Mouse (Mus musculus) heart, adult 11 months (tissue): Measurements from ENCODE around the gene Chst4.

Experiments used
- DNase-seq: peaks from one replicate; pipeline ENCODE4 v3.0.0; 2022

Gene Chst4

DNA sequence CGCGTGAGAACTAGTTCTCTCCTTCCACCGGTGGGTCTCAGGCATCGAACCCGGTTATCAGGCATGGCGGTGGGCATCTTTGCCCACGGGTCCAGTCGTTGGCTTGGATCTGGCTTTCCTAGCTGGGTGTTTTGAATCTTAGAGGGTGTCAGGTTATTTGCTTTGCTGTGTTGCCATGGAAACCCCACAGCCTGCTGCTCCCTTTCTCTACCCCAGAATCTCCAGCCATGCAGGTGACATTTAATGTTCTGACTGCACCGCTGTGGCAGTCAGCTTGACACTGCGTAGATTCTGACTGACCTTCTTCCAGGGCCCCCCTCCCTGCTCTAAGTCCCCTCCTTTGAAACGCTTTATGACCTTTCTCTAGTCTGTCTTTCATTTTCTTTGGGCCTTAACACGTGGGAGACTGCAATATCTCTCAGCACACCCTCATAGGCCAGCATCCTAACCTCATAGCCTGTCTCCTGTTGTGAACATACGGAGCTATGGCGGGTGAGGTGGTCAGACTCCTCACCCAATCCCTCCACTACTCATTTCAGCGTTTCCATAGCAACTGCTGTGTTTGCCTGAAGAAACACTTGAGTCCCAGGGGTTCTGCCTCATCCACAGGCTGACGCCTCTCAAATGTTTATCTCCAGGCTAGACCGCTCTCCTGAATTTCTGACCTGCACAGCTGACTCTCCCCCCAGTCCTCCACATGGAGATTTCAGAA lies 33.1 kb downstream of the Chst4 start:
- no peak for DNase-seq

DNA sequence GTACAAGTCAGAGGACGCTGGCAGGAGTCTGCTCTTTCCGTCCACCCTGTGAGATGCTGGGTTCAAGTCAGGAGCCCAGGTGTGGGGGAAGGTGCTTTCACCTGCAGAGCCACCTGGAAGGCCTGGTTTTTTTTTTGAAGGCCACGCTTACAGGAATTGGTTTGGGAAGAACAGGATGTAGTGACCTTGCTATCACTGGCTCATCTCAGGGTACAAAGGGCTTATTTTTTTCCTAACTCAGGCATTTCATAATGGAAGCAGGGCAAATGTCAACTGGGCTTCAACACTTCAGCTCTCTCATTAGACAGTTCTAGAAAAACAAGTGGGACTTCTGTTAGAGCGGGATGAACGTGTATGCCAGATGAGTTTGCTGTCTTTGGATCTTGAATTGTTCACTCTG lies 35.2 kb downstream of the Chst4 start:
- DNase-seq = no peak

DNA sequence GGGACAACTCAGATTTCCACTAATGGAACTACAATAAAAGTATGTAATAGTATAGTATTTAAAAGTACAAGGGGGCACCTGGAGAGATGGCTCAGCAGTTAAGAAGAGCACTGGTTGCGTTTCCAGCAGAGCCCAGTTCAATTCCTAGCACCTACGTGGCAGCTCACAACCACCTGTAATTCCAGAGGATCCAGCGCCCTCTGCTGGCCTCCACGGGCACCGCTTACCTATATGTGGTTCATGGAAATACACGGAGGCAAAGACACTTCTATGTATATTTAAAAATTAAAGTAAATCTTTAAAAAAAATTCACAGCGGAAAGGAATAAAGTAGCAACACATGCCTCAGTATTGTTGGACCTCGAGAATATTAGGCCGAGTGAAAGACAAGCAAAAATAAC lies 36.6 kb downstream of the Chst4 start:
- DNase-seq = no peak

DNA sequence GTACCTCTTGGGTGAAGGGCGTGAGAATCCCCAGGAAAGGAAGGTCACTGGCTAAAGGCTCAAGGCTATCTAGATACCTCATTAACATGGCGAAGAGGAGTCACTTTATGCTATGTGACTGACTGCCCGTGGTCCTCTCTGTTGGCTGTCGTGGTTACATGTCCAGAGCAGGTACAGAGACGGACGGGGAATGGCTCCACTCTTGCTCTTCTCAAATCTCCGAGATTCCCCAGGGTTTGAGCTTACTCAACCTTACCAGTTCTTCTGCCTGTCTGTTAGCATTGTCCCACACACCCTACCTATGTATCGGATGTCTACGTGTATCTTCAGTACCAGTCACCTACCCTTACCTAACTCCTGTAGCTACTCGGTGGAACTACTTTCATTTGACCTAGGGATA lies 39.6 kb downstream of the Chst4 start:
- no peak for DNase-seq

DNA sequence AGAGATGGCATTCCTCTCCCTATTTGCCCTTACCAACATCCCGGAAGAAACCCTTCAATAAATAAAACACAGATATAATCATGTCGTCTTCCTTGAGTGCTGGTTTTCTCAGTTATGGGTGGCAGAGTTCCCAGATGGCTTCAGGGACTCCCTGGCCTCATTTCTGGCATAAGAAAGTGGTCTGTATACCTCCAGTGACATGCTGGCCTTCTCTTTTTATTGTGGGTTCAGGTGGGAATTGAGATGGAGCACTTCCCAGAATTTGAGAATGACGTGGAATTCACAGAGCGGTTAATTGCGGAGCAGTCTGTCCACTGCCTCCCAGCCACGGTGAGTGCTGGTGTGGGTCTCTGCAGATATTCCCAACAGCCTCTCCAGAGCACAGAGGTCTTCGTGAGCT lies 41.5 kb downstream of the Chst4 start:
- DNase-seq = no peak

DNA sequence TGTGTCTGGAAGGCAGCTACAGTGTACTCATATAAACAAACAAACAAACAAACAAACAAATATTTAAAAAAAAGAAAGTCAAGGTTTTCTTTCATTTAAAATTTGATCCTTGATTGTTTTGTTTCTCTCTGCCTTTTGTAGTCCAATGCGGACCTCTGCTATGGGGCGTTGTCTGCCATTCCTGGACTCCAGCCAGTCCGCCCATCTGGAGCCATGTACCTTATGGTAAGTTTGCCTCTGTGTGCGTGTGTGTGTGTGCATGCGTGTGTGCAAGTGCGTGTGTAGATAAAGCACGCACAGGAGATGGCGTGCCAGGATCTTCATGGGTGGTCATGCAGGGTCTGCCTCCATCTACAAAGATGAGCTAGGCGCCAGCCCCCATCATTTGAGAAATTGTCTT lies 42.2 kb downstream of the Chst4 start:
- DNase-seq = peak; percentile 48

- no peak for DNase-seq
Measured at GRCm38 (mm10) chr8:109992951-109993350, 46.6 kb downstream of the Chst4 start.

DNA sequence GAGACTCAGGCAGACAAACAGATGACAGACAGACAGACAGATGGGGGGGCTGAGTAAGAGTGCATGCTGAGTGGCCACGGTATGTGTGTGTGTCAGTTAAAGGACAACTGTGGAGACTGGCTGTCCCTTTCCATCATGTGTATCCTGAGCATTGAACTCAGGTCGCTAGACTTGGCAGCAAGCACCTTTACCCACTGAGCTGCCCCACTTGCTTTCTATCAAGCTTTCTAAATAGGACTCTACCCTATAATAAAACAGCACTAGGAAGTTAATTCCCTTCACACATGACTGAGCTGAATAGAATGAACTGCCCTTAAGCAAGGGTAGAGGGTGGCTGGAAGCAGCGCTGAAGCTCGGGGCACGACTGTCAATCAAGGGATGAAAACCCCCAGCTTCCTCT lies 47.4 kb downstream of the Chst4 start:
- DNase-seq = peak; percentile 52

DNA sequence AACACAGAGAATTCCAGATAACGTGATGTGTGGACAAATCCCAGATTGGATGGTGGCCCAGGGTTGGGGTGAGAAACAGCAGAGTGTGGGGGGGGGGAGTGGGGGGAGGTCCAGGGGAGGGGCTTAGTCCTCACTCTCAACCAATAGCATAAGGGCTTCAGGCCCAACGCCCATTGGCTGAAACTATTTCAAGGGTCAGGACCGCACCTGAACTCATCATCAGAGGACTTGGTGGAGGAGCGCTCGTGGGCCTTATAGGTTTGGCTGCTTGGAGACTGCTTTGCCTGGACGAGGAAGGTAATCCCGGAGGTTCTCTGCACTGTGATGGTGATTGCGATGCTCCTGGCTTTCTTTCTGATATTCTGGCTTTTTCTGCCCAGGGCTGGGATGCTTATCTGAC lies 49.3 kb downstream of the Chst4 start, which contains the start of gene Tat:
Gene Tat (plus strand): TSS at position 214 of the 400 bp plus-strand sequence.
- peak; percentile 74 for DNase-seq

DNA sequence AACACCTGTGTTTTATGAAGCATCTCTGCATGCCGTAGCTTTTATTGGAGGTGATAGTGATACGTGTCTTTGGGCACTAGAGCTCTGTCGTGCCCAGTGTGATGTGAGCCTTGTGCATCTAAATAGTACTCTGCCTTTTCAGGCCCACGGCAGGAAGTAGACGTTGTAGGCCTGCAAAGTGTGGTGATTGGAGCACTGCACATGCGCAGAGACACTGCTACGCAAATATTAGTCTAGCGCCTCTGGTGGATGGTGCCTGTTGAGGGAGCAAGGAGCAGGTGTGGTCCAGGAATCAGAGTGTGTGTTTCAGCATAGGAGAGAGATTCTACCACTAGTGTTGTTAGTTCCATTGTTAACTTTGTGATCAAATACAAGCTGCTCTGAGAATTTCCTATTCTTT lies 50.4 kb downstream of the Chst4 start:
- DNase-seq = peak; percentile 66

DNA sequence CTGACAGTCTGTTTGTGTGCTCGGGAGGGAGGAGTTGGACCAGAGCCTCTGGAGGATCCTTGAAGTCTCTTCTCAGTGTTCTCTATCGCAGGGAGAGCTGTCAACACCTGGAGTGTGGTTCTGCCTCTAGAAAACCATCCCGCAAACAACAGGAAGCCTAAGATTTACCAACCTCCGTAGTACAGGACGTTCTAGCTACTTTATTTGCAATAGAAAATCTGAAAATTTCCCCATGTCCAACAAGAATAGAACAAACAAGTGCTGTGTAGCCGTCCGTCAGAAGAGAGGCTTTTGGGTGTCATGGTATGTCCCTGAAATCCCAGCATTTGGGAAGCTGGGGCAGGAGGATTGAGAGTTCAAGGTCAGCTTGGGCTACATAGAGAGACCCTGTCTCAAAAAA lies 51.8 kb downstream of the Chst4 start:
- DNase-seq = peak; percentile 85

DNA sequence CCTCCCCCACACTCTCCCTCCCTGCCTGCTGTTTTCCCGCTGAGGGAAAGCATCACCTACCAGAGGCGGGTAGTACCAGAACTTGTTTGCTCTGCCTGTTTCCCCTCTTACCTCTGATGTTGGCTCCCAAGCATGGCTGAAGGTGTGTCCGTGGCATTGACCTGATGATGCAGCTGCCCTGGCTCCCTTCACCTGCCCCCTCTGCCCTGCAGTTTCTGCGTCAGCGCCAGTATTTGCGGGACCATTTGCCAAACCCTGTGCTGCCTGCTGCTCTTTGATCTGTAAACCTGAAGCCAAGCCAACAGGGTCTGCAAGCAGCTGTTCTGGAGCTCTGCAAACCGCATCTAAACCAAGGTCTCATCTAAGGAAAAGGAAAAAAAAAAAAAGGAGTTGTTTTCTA lies 53.2 kb downstream of the Chst4 start:
- peak; percentile 91 for DNase-seq

DNA sequence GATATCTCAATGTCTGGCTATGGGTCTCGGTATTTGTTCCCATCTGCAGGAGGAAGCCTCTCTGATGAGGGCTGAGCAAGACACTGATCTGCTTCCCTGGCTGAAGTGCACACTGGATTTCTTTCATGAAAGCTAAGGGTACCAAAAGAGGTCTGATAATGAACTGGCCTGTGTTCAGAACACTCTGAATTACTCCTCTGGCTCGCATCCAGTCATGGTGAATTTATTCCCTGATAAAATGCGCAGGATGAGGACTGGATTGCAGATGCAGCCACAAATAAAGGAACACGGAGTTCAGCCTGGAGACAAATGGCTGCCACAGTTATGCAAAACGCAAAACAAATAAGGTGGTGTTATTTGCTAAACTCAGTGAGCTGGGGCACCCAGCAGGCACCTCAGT lies 55.6 kb downstream of the Chst4 start:
- peak; percentile 82 for DNase-seq

DNA sequence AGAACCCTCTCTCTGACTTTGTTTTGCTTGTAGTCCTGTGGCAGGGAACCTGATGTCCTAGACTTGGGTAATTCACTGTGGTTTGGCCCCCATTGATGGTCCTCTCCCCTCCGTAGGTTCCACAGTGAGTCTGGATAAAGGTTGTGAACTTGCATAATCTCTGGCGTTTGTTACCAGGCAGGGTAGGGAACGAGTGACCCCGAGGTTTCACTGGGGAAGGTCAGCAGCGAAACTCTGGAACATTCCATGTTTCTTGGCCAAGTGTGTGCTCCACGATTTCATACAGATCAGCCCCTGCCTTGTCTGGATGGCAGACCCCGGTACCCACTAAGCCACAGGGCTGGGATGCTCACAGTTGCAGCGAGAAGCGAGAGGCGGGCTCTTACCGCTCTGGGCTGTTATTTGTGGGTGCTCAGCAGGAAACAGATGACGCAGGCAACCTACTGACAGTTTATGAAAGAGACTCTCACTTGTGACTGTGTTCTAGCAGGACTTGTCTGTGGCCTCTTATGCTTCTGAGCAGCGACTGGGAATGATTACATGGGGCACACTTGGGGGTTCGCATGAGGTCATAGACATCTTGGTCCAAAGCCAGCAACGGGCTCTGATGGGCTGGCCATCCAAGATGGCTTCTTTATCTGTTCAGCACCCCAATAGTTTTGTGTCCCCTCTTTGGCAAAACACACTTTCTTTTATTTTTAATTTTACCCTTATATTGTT lies 57.0 kb downstream of the Chst4 start:
- peak; percentile 63 for DNase-seq

DNA sequence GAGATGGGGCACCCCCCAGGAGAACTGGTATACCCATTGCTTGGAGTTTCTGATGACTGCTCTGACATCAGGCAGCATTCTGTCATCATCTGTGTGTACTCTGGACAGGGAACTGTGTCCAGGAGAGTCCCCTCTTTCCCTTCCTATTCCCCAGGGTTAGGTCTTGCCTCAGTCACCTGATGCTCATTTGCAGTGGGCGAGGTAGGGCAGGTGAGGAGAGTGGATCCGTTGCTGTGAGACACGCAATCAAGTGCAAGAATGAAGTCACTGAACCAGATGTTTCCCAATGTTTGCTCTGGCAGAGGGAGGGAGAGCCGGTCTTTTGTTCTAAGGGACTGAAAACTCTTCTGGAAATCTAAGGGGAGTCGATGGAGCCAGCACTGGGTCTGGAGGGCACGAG lies 60.2 kb downstream of the Chst4 start:
- peak; percentile 15 for DNase-seq
